Mouse (Mus musculus) heart, postnatal 10 days (tissue): Measurements from ENCODE around the gene Atg9b. TPM values are rescaled to one million over a fixed set of nuclear protein-coding genes. Genes with fewer than 3 reads are reported as not detected.

Experiments
- DNase-seq, 2 experiments: peaks; one replicate each; pipeline ENCODE4 v3.0.0; 2021
- intact Hi-C: fragments of 180-260 bp; cut with DNase I; formaldehyde crosslinking; loops from one replicate; pipeline ENCODE4 v1.15.1; 2025
- total RNA-seq, 2 experiments: library from RNA; stranded (reverse); gene quantifications; 2 replicates each; pipeline ENCODE4 v1.2.3; 2021

Atg9b gene
- total RNA-seq, 2 experiments from 2014 or later, result 0.62 to 0.89 TPM

DNA sequence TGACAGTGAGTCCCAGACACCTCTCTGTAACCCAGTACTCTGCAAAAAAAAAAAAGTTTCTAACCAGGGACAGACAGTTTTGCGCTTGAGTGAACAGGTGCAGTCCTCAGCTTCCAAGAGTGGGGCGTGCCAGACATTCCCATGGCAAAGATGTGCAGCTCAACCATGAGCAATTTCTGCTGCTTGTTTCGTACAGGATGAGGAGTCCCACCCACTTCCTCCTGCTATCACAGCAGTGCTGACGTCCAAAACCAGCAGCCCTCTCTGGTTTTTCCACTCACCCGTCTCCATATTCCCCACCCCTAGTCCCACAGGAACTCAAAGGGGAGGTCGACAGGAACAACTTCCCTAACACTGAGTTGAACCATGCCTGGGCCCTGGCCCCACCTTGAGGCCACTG lies 7.5 kb downstream of the Atg9b start:
- peak; percentile 62 to 66 for DNase-seq

GRCm38 (mm10) chr5:24383026-24383859 lies 8.7 kb downstream of the Atg9b start:
- peak; percentile 94 to 95 for DNase-seq
- intact Hi-C loops, result no loop called here

More for the DNA sequence above, 7.5 kb downstream of the Atg9b start:
- intact Hi-C loops, result no loop called here

- no peak for DNase-seq
- intact Hi-C loops, result no loop called here
Measured at GRCm38 (mm10) chr5:24381988-24382387, 10.0 kb downstream of the Atg9b start.

DNA sequence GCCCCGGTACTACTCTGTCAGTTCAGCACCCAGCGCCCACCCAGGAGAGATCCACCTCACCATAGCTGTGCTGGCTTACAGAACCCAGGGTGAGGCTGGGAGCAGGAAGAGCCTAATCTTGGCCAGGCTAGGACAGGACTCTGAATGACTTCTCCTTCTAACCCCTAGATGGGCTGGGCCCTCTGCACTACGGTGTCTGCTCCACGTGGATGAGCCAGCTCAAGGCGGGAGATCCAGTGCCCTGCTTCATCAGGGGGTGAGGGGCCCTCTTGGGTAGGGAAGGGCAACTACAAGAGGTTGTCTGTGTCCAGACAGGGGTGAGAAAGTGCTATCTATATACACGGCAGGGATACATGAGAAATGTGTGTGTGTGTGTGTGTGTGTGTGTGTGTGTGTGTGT lies 10.5 kb downstream of the Atg9b start:
- intact Hi-C loops, result no loop called here
- DNase-seq, result no peak

- intact Hi-C loops, result no loop called here
- no peak for DNase-seq
Measured at GRCm38 (mm10) chr5:24380499-24380898, 11.4 kb downstream of the Atg9b start.

GRCm38 (mm10) chr5:24379501-24379900 lies 12.4 kb downstream of the Atg9b start:
- intact Hi-C loops, result no loop called here
- DNase-seq, result no peak

- intact Hi-C loops, result no loop called here
- no peak for DNase-seq
Measured at GRCm38 (mm10) chr5:24378700-24379099, 13.2 kb downstream of the Atg9b start.

DNA sequence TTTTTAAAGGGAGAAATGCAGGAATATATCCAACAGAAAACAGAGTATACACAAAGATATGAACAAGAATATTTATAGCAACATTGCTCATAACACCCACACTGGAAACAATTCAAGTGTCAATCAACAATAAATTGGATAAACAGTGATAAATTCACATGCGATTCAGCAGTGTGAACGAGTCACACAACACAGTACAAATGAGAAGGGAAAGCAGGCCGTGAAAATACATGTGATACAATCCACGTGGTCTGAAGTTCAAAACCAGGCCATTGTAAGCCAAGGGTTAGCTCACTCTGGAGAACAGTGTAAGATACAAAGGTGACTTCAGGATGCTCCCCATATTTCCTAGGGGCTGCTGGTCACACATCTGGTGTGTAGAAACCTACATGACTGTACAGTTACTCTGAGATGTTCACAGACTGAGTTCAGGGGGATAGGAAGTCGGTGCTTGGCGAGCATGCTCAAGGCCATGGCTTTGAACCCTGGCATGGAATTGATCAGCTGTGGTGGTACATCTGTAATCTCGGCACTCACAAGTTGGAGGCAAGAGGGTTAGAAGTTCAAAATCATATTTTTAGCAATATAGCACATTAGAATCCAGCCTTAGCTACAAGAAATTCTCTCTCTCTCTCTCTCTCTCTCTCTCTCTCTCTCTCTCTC lies 17.1 kb downstream of the Atg9b start:
- no peak for DNase-seq
- intact Hi-C loops, result no loop called here

- peak in 1 of 2 experiments; percentile 63 for DNase-seq
- intact Hi-C loops, result no loop called here
Measured at GRCm38 (mm10) chr5:24374216-24374615, 17.7 kb downstream of the Atg9b start.

DNA sequence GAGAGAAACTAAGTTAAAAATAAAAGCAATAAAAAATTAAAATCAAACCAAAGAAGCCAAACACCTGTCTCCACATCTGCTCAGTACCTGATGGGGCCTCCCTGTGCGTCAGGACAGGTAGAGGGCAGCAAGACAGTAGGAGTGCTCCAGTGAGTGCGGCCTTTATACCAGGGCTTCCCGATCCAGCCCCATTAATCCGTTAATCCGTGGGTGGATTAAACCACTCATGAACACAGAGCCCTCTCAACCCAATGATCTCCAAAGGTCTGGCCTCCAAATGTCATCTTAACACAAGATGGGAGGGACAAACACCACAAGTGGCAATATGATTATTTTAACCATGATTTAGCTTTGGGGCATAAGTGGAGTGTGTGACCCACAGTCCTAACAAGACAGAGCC lies 18.1 kb downstream of the Atg9b start:
- no peak for DNase-seq
- intact Hi-C loops, result no loop called here

- intact Hi-C loops, result no loop called here
- DNase-seq, result no peak
Measured at GRCm38 (mm10) chr5:24369767-24370166, 22.2 kb downstream of the Atg9b start.

- intact Hi-C loops, result no loop called here
- DNase-seq, result no peak
Measured at GRCm38 (mm10) chr5:24366426-24366825, 25.5 kb downstream of the Atg9b start.

- intact Hi-C loops, result loop anchor here (2.0 kb wide), 1 partner anchor 21 kb away; no protein-coding TSS in a partner anchor
- peak in 1 of 2 experiments; percentile 37 for DNase-seq
Measured at GRCm38 (mm10) chr5:24365528-24365927, 26.4 kb downstream of the Atg9b start.

DNA sequence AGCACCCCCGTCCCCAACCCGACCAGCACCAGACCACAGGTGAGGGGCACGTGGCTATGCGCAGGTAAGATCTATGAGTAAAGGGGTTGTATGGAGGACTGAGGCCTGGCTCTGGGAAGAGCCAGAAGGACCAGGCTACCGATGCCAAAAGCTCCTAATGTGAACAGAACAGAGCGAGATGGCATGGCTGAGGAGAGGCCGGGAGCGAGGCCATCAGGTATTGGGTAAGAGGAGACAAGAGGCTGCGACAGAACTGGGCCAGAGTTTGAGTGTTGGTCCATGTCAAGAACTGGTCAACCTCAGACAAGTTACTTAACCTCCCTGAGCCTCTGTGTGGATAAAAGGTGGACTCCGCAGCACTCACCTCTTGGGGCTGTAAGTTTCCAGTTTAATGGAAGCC lies 27.0 kb downstream of the Atg9b start:
- intact Hi-C loops, result loop anchor here (2.0 kb wide), 1 partner anchor 22 kb away; no protein-coding TSS in a partner anchor
- DNase-seq, result no peak

DNA sequence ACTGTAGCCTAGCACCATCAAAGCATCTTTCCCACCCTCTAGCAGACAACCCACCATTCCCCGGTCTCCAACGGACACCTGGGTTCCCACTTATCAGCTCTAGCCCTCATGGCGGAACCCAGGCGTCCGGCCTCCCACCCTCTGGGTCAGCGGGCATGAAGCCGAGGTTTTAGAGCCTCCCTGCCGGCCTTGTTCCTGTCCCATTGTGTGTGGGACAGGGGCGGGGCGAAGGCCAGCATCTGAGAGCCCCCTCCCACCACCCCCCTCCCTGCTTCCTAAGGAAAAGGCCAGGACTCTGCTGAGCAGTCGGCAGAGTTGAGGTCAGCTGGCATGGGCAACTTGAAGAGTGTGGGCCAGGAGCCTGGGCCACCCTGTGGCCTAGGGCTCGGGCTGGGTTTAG lies 27.4 kb downstream of the Atg9b start, which contains the start of gene Nos3:
Gene Nos3, plus strand, starts transcription at position 303 of the 400 bp plus-strand sequence.
- peak; percentile 73 to 75 for DNase-seq
- intact Hi-C loops, result loop anchor here (2.0 kb wide), 1 partner anchor 22 kb away; no protein-coding TSS in a partner anchor

DNA sequence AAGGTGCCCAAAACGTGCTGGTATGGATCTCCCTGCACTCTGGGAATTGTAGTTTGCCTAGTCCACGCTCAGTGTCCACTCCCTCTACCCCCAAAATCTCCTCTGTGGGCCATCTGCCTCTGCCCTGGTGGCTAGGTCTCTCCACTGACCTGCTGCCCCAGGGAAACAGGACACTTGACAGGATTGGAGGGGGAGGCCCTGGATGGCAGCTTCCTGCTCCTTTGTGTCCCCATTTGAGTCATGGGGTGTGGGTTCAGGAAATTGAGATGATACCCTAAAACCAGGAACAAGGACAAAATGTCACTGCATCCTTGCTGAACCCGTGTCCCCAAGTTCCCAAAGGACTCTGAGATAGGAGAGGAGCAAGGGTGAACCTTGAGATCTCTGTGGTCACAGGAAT lies 27.9 kb downstream of the Atg9b start:
- intact Hi-C loops, result loop anchor here (2.0 kb wide), 1 partner anchor 23 kb away; no protein-coding TSS in a partner anchor
- DNase-seq, result no peak

- intact Hi-C loops, result no loop called here
- DNase-seq, result no peak
Measured at GRCm38 (mm10) chr5:24363467-24363866, 28.5 kb downstream of the Atg9b start.

DNA sequence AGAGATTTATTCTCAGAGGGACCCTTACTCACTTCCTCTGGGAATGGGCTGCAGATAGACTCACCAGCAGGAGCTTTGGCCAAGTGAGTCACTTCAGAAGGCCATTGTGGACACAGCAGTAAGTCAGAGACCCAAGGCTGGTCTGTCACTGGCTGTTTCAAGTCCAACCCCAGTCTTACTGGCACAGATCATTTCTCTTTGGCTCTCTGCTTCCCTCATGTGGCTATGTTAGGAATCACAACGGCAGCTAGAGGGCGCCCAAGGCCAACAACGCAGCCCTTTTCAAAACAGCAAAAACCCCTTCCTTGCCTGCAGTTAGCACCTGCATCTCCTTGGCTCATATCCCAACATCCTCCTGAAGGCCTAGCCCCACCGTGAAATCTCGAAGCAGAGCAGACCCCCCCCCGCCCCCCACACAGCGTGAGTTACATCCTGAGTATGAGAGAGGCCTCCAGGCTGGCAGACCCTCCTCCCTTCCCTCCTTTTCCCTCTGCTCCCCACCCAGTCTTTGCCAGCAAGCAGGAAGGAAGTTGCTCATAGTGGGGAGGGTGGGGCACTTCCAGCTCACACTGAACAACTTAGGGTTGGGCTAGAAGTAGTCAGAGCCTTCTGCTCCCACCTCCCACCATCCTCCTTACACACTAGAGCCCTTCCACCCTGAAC lies 31.0 kb downstream of the Atg9b start:
- intact Hi-C loops, result loop anchor here (1.0 to 2.0 kb wide), 3 partner anchors 25 to 94 kb away; partner anchors contain the start of genes Abcb8 and Atg9b
- DNase-seq, result peak; percentile 92 to 93

DNA sequence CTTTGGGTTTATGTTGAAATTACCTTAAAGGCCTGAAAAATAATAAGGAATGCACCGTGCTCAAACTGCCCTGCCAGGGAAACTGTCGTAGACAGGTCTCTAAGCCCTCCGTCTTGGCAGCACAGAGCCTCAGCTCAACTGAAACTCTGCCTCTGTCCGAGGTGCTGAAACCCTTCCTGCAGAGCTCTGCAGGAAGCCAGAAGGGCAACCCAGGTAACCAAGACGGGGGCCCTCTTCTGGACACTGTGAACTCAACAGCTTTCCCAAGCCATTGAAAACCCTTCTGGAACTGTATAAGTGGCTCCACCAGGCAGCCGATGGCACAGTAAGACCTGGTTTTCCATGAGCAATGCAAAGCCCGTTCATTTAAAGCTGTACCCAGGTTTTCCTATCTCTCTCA lies 34.5 kb downstream of the Atg9b start:
- DNase-seq, result peak; percentile 87 to 90
- intact Hi-C loops, result no loop called here

GRCm38 (mm10) chr5:24356764-24357163 lies 35.2 kb downstream of the Atg9b start:
- DNase-seq, result no peak
- intact Hi-C loops, result no loop called here

DNA sequence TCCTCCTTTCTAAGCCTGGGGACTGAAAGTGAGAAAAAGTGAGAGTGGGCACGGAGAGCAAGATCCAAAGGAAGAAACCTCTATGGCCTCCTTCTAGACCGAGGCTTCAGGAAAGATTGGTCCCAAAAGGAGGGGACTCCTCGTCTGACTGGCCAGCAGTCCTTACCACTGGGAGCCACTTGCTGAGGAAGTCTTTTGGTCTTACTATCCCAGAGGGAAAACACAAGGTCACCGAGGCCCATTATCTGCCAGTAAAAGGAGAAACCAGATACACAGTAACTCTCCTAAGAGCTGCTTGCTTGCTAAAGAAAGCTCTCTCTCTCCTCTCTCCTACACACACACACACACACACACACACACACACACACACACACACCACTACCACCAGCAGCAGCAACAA lies 38.6 kb downstream of the Atg9b start:
- no peak for DNase-seq
- intact Hi-C loops, result no loop called here
